Mouse (Mus musculus) stomach, postnatal 0 days (tissue): ENCODE data around the gene Swi5.

Experiments used
- CTCF ChIP-seq: IDR thresholded peaks from 2 replicates; pipeline ENCODE4 v1.5.1; 2016; ENCODE audit warnings: antibody characterized with exemption, low read depth, mild to moderate bottlenecking, moderate library complexity
- EP300 ChIP-seq: optimal IDR thresholded peaks from 2 replicates; pipeline ENCODE3; 2016; ENCODE audit warnings: antibody characterized with exemption

GRCm38 (mm10) chr2:32327200-32327599 lies 39.3 kb upstream of the Swi5 start:
- no peak for TF ChIP-seq CTCF
- no peak for TF ChIP-seq EP300
